Mouse (Mus musculus) limb, embryonic 14.5 days (tissue): ENCODE results near the gene Ykt6. TPM values are rescaled to one million over a fixed set of nuclear protein-coding genes. Genes with fewer than 3 reads are reported as not detected.

Experiments used
- ATAC-seq: fragments of 200-750 bp; cut with Nextera tagmentation; 2 replicates; pipeline ENCODE4 v1.8.0; 2017; ENCODE audit warnings: low read depth, moderate number of reproducible peaks, moderate TSS enrichment; ENCODE audit not compliant: low FRiP score
- DNase-seq: peaks from one replicate; pipeline ENCODE4 v3.0.0-alpha.2; 2015; ENCODE audit warnings: low spot score
- H3K27ac ChIP-seq: fragments of 300-500 bp; sonication (generic); replicated peaks from 2 replicates; pipeline ENCODE4 v1.5.1; 2014; ENCODE audit warnings: low read depth, mild to moderate bottlenecking, low read length, moderate library complexity, mixed read lengths
- H3K27me3 ChIP-seq: fragments of 300-500 bp; sonication (generic); 2 replicates; pipeline ENCODE4 v1.6.1; 2014; ENCODE audit warnings: low read length, mixed read lengths; ENCODE audit not compliant: control insufficient read depth, insufficient read depth
- H3K36me3 ChIP-seq: fragments of 300-500 bp; sonication (generic); 2 replicates; pipeline ENCODE4 v1.6.1; 2014; ENCODE audit warnings: mild to moderate bottlenecking, low read length, moderate library complexity, mixed read lengths; ENCODE audit not compliant: control insufficient read depth, insufficient read depth
- H3K4me1 ChIP-seq: fragments of 300-500 bp; sonication (generic); 2 replicates; pipeline ENCODE4 v1.6.1; 2014; ENCODE audit warnings: antibody characterized with exemption, low read length, mixed read lengths; ENCODE audit not compliant: control insufficient read depth, insufficient read depth
- H3K4me2 ChIP-seq: fragments of 300-500 bp; sonication (generic); replicated peaks from 2 replicates; pipeline ENCODE4 v1.6.1; 2014; ENCODE audit warnings: low read depth, mild to moderate bottlenecking, low read length, moderate library complexity; ENCODE audit not compliant: severe bottlenecking
- H3K4me3 ChIP-seq: fragments of 300-500 bp; sonication (generic); replicated peaks from 2 replicates; pipeline ENCODE4 v1.5.1; 2014; ENCODE audit warnings: low read length
- H3K9ac ChIP-seq: fragments of 300-500 bp; sonication (generic); 2 replicates; pipeline ENCODE4 v1.6.1; 2014; ENCODE audit warnings: mild to moderate bottlenecking, low read depth, low read length, moderate library complexity; ENCODE audit not compliant: severe bottlenecking
- H3K9me3 ChIP-seq: fragments of 300-500 bp; sonication (generic); 2 replicates; pipeline ENCODE4 v1.6.1; 2016; ENCODE audit warnings: low read length; ENCODE audit not compliant: control insufficient read depth
- POLR2A ChIP-seq: fragments of 200-500 bp; IDR thresholded peaks from 2 replicates; pipeline ENCODE4 v1.8.0; 2012; ENCODE audit warnings: inconsistent platforms, mild to moderate bottlenecking, moderate library complexity, borderline replicate concordance; ENCODE audit not compliant: insufficient read depth, insufficient read length; ENCODE audit errors: extremely low read depth
- WGBS: fragments of 180-500 bp; shearing (Covaris S2); extraction: QIAGEN DNeasy Blood & Tissue Kit; methylation state at CpG from one replicate; pipeline ENCODE4 v1.1.7; 2014; 5-methylcytosine and 5-hydroxymethylcytosine counted together
- polyA plus RNA-seq, 2 experiments: library from polyadenylated mRNA; depleted of rRNA in 1 of 2; stranded (reverse) in 1 of 2; unstranded in 1 of 2; fragments of >200 nt; fragmentation: Nextera tagmentation in 1 of 2; extraction: Ambion mirVana in 1 of 2; gene quantifications; 2 replicates each; pipeline versions ENCODE4 v1.2.1 to v1.2.3; 2012 to 2014

Ykt6 gene
- polyA plus RNA-seq, 2 experiments, result 33.2 to 79.0 TPM

DNA sequence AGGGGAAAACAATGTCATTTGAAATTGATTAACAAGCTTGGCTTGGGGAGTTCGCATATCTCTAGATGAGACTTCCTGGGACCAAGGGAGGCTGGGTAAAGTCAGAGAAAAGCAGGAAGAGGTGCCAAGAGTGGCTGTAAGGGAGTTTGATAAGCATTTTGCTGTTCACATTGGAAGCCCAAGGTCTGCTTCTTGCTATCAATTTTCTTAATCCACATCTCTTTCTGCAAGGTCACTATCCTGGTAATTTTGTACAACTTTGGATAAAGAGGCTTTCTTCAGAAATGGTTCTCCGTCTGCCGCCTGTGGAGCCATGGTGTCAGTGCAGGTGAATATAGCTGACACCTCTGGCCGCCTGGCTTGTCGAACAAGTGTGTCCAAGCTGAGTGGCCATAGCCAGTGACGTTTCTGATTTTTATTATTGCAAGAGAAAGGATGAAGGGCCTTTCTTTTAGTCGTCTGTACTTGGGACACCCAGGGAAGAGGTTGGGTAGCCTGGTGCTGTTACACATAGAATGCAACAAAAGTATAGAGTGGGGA, 458 bp upstream of the Ykt6 start:
- peak; percentile 49 for DNase-seq
- TF ChIP-seq POLR2A, result no peak

GRCm38 (mm10) chr11:5960051-5960450, 4.6 kb downstream of the Ykt6 start:
- DNase-seq (no peak), ATAC-seq (no peak)

More for the DNA sequence above, 458 bp upstream of the Ykt6 start:
- 5% methylated on average over 7 of the region's 7 CpGs for WGBS
- Histone ChIP-seq H3K9me3 (no peaks in the 10 kb centered on the region), H3K4me3 (peak overlapping the region; percentile 72), H3K4me1 (peaks cover 9% of the 10 kb centered on the region), H3K9ac (peak overlapping the region; percentile 84), H3K4me2 (peak overlapping the region; percentile 52), H3K36me3 (peaks cover 11% of the 10 kb centered on the region), H3K27me3 (no peaks in the 10 kb centered on the region), H3K27ac (peak overlapping the region; percentile 88)
- peak; percentile 78 for ATAC-seq

DNA sequence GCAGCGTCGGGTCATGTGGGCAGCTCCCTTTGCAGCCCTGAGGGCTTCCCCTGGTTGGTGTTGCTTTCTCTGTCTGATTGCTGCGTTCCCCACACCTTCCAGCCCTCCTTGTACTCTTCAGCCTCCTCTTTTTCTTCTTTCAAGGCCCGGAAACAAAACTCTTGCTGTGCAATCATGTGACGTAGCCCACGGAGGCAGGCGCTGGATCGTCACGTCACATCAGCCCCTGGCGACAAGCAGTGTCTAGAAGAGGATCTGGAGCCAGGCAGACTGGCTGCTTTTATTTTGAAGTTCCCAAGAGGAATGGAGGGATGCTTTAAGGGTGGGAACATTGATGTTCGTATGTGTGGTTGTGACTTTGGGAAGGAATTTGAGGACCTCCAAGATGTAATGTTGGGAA, 10.4 kb downstream of the Ykt6 start:
- H3K4me3 ChIP-seq, result no peak overlapping the region

More at GRCm38 (mm10) chr11:5960051-5960450, 4.6 kb downstream of the Ykt6 start:
- no peak overlapping the region for H3K9ac ChIP-seq
- WGBS, result 82% methylated on average over 2 of the region's 2 CpGs
- no peak for TF ChIP-seq POLR2A
- no peak overlapping the region for H3K4me3 ChIP-seq
- H3K4me1 ChIP-seq, result peaks cover 4% of the 10 kb centered on the region
- H3K27me3 ChIP-seq, result no peaks in the 10 kb centered on the region
- H3K27ac ChIP-seq, result no peak overlapping the region
- no peaks in the 10 kb centered on the region for H3K9me3 ChIP-seq
- H3K4me2 ChIP-seq, result no peak overlapping the region
- H3K36me3 ChIP-seq, result peaks cover 56% of the 10 kb centered on the region

DNA sequence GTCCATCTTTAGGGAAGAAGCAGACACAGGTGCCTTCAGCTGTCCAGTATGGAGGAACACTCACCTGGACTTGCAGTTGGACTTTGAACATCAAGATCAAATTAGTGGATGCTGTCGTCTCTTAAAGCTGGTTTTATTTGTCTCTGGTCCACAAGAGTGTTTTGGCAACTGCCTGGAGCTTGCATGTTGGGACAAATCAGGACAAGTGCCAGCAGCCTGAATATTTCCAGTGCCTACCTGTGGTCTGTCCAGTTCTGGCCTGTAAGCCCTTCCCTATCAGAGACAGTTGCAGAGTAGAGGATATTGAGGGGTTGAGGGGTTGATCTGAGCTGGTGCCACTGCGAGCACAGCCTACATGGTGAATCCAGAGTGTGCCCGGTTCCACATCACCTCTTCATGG, 11.3 kb downstream of the Ykt6 start:
- no peaks in the 10 kb centered on the region; the same call in 1 of the 2 replicates for H3K4me1 ChIP-seq
- no peak overlapping the region for H3K4me3 ChIP-seq
- TF ChIP-seq POLR2A, result no peak
- no peaks in the 10 kb centered on the region for H3K27me3 ChIP-seq
- no peak overlapping the region for H3K9ac ChIP-seq
- DNase-seq, result no peak
- no peaks in the 10 kb centered on the region for H3K9me3 ChIP-seq
- 86% methylated on average over 3 of the region's 3 CpGs for WGBS
- peaks cover 81% of the 10 kb centered on the region for H3K36me3 ChIP-seq
- H3K4me2 ChIP-seq, result no peak overlapping the region
- H3K27ac ChIP-seq, result no peak overlapping the region
- ATAC-seq, result no peak

More for the DNA sequence above, 10.4 kb downstream of the Ykt6 start:
- Histone ChIP-seq H3K36me3 (peaks cover 90% of the 10 kb centered on the region), H3K27me3 (no peaks in the 10 kb centered on the region), H3K4me1 (no peaks in the 10 kb centered on the region; the same call in 1 of the 2 replicates), H3K9ac (no peak overlapping the region), H3K27ac (no peak overlapping the region), H3K4me2 (no peak overlapping the region), H3K9me3 (no peaks in the 10 kb centered on the region)
- no peak for DNase-seq
- TF ChIP-seq POLR2A, result no peak
- WGBS, result 85% methylated on average over 11 of the region's 11 CpGs
- no peak for ATAC-seq

- 72% methylated on average over 6 of the region's 6 CpGs for WGBS
- DNase-seq, result no peak
These were observed 12.7 kb downstream of the Ykt6 start for GRCm38 (mm10) chr11:5968223-5968622.

More at GRCm38 (mm10) chr11:5968223-5968622, 12.7 kb downstream of the Ykt6 start:
- H3K4me1 ChIP-seq, result no peaks in the 10 kb centered on the region; the same call in 1 of the 2 replicates
- no peak overlapping the region for H3K9ac ChIP-seq
- H3K9me3 ChIP-seq, result no peaks in the 10 kb centered on the region
- no peak for TF ChIP-seq POLR2A
- ATAC-seq, result no peak
- H3K4me2 ChIP-seq, result no peak overlapping the region
- no peaks in the 10 kb centered on the region for H3K27me3 ChIP-seq
- peaks cover 67% of the 10 kb centered on the region for H3K36me3 ChIP-seq
- no peak overlapping the region for H3K4me3 ChIP-seq
- no peak overlapping the region for H3K27ac ChIP-seq
